Mouse (Mus musculus): Measurements from ENCODE around the gene St13. TPM values are rescaled to one million over a fixed set of nuclear protein-coding genes. Genes with fewer than 3 reads are reported as not detected.

Gene St13
- polyA plus RNA-seq, 1 experiment from 2014 or later: 159 TPM

DNA sequence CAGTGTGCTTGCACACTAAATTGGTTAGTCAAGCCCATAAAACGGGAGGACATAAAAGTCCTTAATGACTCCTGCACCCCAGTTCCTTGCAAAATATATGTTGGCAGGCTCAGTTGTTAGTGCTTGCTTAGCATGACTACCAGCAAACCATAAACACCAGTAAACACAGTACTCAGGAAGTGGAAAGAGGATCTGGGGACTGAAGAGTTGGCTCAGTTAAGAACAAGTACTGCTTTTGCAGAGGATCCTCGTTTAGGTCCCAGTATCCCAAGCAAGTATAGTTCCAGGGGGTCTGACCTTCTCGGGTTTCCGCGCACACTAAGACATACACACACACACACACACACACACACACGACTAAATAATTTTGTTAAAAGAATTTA is 38.9 kb downstream of the St13 start:
- Histone ChIP-seq H3K36me3 (ENCODE audit: control insufficient read depth, insufficient read depth, low read length) (peaks cover 14% of the 10 kb centered on the region), H3K4me1 (replicated peaks; ENCODE audit: control insufficient read depth, insufficient read depth, low read length) (peaks cover 30% of the 10 kb centered on the region), H3K4me3 (ENCODE audit: low read depth, low read length) (peak overlapping the region; percentile 73), H3K27me3 (replicated peaks; ENCODE audit: control insufficient read depth, insufficient read depth, low read length) (no peaks in the 10 kb centered on the region), H3K9ac (ENCODE audit: low read depth, low read length) (peak overlapping the region; percentile 47), H3K27ac (ENCODE audit: low read depth, low read length) (peak overlapping the region; percentile 75), H3K9me3 (ENCODE audit: control insufficient read depth, low read length) (no peaks in the 10 kb centered on the region), H3K4me2 (peak overlapping the region; percentile 90)
- ATAC-seq (replicated peaks; ENCODE audit: low FRiP score): peak; percentile 56
- 35% methylated on average over 6 of the region's 6 CpGs for WGBS
- no peak for DNase-seq (ENCODE audit: low spot score)

DNA sequence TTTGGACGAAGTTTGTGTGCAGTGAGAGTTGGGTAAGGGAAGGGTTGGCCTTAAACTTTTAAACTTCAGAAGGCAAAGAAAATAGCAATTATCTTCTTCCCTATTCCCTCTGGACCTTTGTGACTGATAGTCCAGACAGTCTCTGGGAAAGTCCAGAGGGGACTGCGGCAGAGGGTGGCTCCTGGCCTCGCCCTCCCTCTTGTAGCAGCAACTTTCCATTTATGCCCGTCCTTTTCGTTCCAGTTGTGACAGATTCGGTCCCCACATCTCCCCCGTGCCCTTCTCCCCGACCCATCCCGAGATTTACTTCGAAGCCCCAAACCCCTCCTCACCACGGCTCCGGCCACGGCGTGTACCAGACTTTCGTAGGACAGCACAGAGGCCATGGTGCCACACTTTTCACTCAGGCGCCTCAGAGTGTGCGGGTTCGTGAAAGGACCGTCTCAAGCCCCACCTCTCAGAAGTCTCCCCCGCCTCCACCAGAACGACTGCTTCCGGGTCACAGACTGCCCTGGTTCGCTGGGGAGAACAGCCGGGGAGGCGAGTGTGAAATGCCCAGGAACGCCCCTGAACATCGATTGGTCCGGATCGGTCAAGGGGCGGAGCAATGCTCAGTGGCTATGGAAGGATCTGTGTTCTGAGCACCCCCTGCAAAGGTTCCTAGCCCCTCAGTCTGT is 39.4 kb downstream of the St13 start, which contains the start of gene Slc25a17:
TSS of gene Slc25a17 (minus strand) at position 468 of the 677 bp plus-strand sequence.
- peak within 1 kb of the TSS; percentile 69 for H3K9ac ChIP-seq (ENCODE audit: low read depth, low read length)
- H3K36me3 ChIP-seq (ENCODE audit: control insufficient read depth, insufficient read depth, low read length): peaks cover 10% of the 10 kb centered on the region
- DNase-seq (ENCODE audit: low spot score): peak; percentile 91
- H3K4me3 ChIP-seq (ENCODE audit: low read depth, low read length): peak within 1 kb of the TSS; percentile 73
- H3K9me3 ChIP-seq (ENCODE audit: control insufficient read depth, low read length): no peaks in the 10 kb centered on the region
- peak; percentile 97 for ATAC-seq (replicated peaks; ENCODE audit: low FRiP score)
- under 1% methylated on average over 30 of the region's 30 CpGs for WGBS
- H3K27ac ChIP-seq (ENCODE audit: low read depth, low read length): peak within 1 kb of the TSS; percentile 80
- H3K27me3 ChIP-seq (replicated peaks; ENCODE audit: control insufficient read depth, insufficient read depth, low read length): no peaks in the 10 kb centered on the region
- peak within 1 kb of the TSS; percentile 90 for H3K4me2 ChIP-seq
- peaks cover 28% of the 10 kb centered on the region for H3K4me1 ChIP-seq (replicated peaks; ENCODE audit: control insufficient read depth, insufficient read depth, low read length)

DNA sequence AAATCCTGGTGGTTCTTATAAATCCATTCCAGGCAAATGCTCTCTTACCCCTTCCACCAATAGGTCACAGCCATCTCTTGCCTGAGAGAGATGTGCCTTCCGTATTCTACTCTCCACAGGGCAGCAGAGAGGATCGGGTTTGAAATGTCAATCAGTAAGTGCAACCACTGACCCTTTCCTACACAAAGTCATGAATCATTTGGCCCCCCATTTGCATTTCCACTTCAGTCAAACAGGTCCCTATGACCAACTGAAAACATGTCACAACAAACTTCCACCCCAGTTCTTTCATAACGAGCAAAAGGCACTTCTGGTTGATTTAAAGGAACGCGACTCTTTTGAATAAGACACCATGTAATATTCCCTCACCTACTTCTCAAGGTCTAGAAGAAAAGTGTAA is 40.5 kb downstream of the St13 start:
- H3K4me2 ChIP-seq: peak overlapping the region; percentile 90
- ATAC-seq (replicated peaks; ENCODE audit: low FRiP score): no peak
- DNase-seq (ENCODE audit: low spot score): no peak
- no peaks in the 10 kb centered on the region for H3K27me3 ChIP-seq (replicated peaks; ENCODE audit: control insufficient read depth, insufficient read depth, low read length)
- H3K36me3 ChIP-seq (ENCODE audit: control insufficient read depth, insufficient read depth, low read length): peaks cover 7% of the 10 kb centered on the region
- no peaks in the 10 kb centered on the region for H3K9me3 ChIP-seq (ENCODE audit: control insufficient read depth, low read length)
- H3K4me1 ChIP-seq (replicated peaks; ENCODE audit: control insufficient read depth, insufficient read depth, low read length): peaks cover 28% of the 10 kb centered on the region
- 88% methylated on average over 5 of the region's 5 CpGs for WGBS
- peak overlapping the region; percentile 73; the same call in 1 of the 2 replicates for H3K4me3 ChIP-seq (ENCODE audit: low read depth, low read length)
- no peak overlapping the region for H3K27ac ChIP-seq (ENCODE audit: low read depth, low read length)
- no peak overlapping the region for H3K9ac ChIP-seq (ENCODE audit: low read depth, low read length)

DNA sequence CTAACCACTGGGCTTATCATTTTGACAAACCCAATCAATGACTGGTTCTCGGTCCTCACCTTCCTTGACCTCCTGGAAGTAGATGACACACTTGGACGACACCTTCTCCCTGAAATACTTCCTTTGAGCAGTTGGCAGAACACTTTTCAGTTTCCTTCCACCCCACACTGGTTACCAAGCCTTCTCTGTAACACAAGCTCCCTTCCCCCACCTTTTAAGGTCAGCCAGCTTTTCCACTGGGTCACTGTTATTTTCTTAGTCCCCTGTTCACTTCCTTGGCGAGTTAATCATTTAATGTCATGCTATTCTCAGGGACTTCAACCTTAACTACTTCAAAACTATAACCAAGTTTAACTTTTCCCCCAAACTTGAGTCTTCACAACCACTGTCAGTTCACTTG is 40.9 kb downstream of the St13 start:
- Histone ChIP-seq H3K9me3 (ENCODE audit: control insufficient read depth, low read length) (no peaks in the 10 kb centered on the region), H3K4me3 (ENCODE audit: low read depth, low read length) (no peak overlapping the region), H3K36me3 (ENCODE audit: control insufficient read depth, insufficient read depth, low read length) (peaks cover 5% of the 10 kb centered on the region), H3K9ac (ENCODE audit: low read depth, low read length) (no peak overlapping the region), H3K27me3 (replicated peaks; ENCODE audit: control insufficient read depth, insufficient read depth, low read length) (no peaks in the 10 kb centered on the region), H3K4me2 (peak overlapping the region; percentile 90), H3K27ac (ENCODE audit: low read depth, low read length) (no peak overlapping the region), H3K4me1 (replicated peaks; ENCODE audit: control insufficient read depth, insufficient read depth, low read length) (peaks cover 28% of the 10 kb centered on the region)
- WGBS: 69% methylated on average over 3 of the region's 3 CpGs
- ATAC-seq (replicated peaks; ENCODE audit: low FRiP score) (no peak), DNase-seq (ENCODE audit: low spot score) (no peak)

DNA sequence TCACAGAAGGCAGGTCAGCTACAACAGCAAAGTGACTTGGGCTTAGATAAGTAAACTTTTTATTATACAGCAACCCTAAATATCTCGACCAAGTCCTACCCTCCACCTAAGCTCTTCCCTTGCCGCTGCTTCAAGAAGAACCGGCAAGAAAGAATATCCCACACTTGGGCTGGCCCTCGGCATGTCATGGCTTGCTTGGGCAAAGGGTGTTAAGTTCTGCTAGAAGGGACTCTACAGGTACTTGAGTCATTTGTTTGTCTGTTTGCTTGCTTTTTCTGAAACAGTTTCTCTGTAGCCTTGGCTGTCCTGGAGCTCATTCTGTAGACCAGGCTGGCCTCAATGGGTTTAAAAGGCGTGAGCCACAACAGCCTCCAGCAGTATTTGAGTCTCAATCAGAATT is 42.9 kb downstream of the St13 start:
- H3K9me3 ChIP-seq (ENCODE audit: control insufficient read depth, low read length): no peaks in the 10 kb centered on the region
- no peaks in the 10 kb centered on the region for H3K27me3 ChIP-seq (replicated peaks; ENCODE audit: control insufficient read depth, insufficient read depth, low read length)
- no peak overlapping the region for H3K27ac ChIP-seq (ENCODE audit: low read depth, low read length)
- DNase-seq (ENCODE audit: low spot score) (no peak), ATAC-seq (replicated peaks; ENCODE audit: low FRiP score) (no peak)
- no peak overlapping the region for H3K4me2 ChIP-seq
- no peaks in the 10 kb centered on the region for H3K36me3 ChIP-seq (ENCODE audit: control insufficient read depth, insufficient read depth, low read length)
- WGBS: 52% methylated on average over 5 of the region's 5 CpGs
- no peak overlapping the region for H3K9ac ChIP-seq (ENCODE audit: low read depth, low read length)
- peaks cover 20% of the 10 kb centered on the region for H3K4me1 ChIP-seq (replicated peaks; ENCODE audit: control insufficient read depth, insufficient read depth, low read length)
- no peak overlapping the region for H3K4me3 ChIP-seq (ENCODE audit: low read depth, low read length)

DNA sequence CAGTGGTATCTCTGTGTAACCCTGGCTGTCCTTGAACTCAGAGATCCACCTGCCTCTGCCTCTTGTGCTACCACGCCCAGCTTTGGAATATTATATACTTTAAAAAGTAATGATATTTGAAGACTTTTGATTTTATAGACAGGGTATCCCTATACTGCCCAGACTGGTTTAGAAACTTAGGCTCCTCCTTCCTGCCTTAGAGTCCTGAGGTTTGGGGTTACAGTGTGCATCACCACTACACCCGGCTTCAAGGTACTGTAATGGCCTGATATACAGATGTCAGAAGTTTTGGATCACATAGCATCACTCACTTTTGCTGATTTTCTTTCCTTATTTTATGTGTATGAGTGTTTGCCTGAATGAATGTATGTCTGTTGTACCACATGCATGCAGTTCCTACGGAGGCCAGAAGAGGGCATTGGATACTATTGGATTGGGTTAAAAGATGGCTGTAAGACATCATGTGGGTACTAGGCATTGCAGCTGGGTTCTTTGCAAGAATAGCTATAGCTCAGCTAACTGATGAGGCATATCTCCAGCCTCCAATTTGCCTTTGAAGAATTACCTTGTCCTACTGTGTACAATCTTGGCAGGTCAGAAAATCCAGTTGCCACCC is 44.6 kb downstream of the St13 start:
- DNase-seq (ENCODE audit: low spot score) (peak; percentile 45), ATAC-seq (replicated peaks; ENCODE audit: low FRiP score) (0 out of 2 replicates have a peak, but pooled peaks have one; percentile 43)
- H3K27me3 ChIP-seq (replicated peaks; ENCODE audit: control insufficient read depth, insufficient read depth, low read length): no peaks in the 10 kb centered on the region
- H3K36me3 ChIP-seq (ENCODE audit: control insufficient read depth, insufficient read depth, low read length): no peaks in the 10 kb centered on the region
- H3K4me1 ChIP-seq (replicated peaks; ENCODE audit: control insufficient read depth, insufficient read depth, low read length): peaks cover 13% of the 10 kb centered on the region
- 54% methylated on average over 3 of the region's 3 CpGs for WGBS
- no peak overlapping the region for H3K27ac ChIP-seq (ENCODE audit: low read depth, low read length)
- H3K9ac ChIP-seq (ENCODE audit: low read depth, low read length): no peak overlapping the region
- H3K9me3 ChIP-seq (ENCODE audit: control insufficient read depth, low read length): no peaks in the 10 kb centered on the region
- H3K4me3 ChIP-seq (ENCODE audit: low read depth, low read length): no peak overlapping the region
- H3K4me2 ChIP-seq: no peak overlapping the region

DNA sequence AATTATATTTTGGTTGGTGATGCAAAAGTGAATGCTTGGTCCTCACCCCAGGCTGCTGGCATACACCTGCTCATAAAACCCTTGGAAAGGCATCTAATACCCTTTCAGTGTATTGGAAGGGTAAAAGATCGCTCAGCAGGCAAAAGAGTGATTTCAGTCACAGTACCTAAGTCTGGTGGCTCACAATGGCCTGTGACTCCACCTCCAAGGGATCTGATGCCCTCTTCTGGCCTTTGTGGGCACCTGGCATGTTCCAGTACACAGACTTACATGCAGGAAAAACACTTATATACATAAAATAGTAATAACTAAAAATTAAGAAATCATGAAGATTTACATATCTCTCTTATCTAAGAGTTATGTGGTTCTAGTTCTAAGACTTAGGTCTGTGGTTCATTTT is 47.2 kb downstream of the St13 start:
- DNase-seq (ENCODE audit: low spot score): no peak

DNA sequence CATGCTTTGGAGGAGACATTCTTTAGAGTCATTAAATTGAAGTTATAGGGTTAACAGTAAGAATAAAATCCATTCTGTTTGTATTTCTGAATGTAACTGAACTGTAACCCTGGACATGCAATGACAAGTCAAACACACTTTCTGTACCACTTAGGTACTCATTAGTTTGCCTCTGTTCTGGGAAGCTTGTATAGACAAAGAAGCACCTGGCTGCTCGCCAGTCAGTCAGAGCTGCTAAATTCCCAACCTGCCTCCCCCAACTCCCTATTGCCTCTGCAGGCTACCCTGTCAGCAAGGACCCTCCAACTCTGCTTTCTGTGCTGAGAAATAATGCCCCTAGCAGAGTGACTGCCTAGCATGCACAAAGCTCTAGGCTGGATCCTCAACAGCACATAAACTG is 49.5 kb downstream of the St13 start:
- Histone ChIP-seq H3K4me1 (replicated peaks; ENCODE audit: control insufficient read depth, insufficient read depth, low read length) (no peaks in the 10 kb centered on the region), H3K27me3 (replicated peaks; ENCODE audit: control insufficient read depth, insufficient read depth, low read length) (no peaks in the 10 kb centered on the region), H3K27ac (ENCODE audit: low read depth, low read length) (no peak overlapping the region), H3K4me2 (no peak overlapping the region), H3K9me3 (ENCODE audit: control insufficient read depth, low read length) (no peaks in the 10 kb centered on the region), H3K9ac (ENCODE audit: low read depth, low read length) (no peak overlapping the region), H3K4me3 (ENCODE audit: low read depth, low read length) (no peak overlapping the region), H3K36me3 (ENCODE audit: control insufficient read depth, insufficient read depth, low read length) (no peaks in the 10 kb centered on the region)
- WGBS: 42% methylated on average over 1 of the region's 1 CpGs
- DNase-seq (ENCODE audit: low spot score): no peak
- ATAC-seq (replicated peaks; ENCODE audit: low FRiP score): no peak

More for the DNA sequence above, 47.2 kb downstream of the St13 start:
- Histone ChIP-seq H3K36me3 (ENCODE audit: control insufficient read depth, insufficient read depth, low read length) (no peaks in the 10 kb centered on the region), H3K9ac (ENCODE audit: low read depth, low read length) (no peak overlapping the region), H3K27me3 (replicated peaks; ENCODE audit: control insufficient read depth, insufficient read depth, low read length) (no peaks in the 10 kb centered on the region), H3K4me2 (no peak overlapping the region), H3K4me1 (replicated peaks; ENCODE audit: control insufficient read depth, insufficient read depth, low read length) (no peaks in the 10 kb centered on the region), H3K27ac (ENCODE audit: low read depth, low read length) (no peak overlapping the region), H3K9me3 (ENCODE audit: control insufficient read depth, low read length) (no peaks in the 10 kb centered on the region), H3K4me3 (ENCODE audit: low read depth, low read length) (no peak overlapping the region)
- 59% methylated on average over 1 of the region's 1 CpGs for WGBS
- ATAC-seq (replicated peaks; ENCODE audit: low FRiP score): no peak

DNA sequence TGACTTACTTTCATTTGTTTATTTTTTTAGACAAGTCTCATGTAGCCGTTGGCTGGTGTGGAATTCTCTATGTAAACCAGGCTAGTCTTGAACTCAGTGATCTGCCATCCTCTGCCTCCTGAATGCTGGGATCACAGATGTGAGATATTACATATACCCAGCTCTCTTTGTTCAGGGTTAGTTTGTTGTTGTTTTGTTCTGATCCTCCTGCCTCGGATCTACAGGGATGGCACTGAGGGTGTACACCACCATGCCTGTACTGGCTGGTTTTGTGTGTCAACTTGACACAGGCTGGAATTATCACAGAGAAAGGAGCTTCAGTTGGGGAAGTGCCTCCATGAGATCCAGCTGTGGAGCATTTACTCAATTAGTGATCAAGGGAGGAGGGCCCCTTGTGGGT is 51.5 kb downstream of the St13 start:
- Histone ChIP-seq H3K27ac (ENCODE audit: low read depth, low read length) (no peak overlapping the region), H3K4me2 (no peak overlapping the region), H3K27me3 (replicated peaks; ENCODE audit: control insufficient read depth, insufficient read depth, low read length) (no peaks in the 10 kb centered on the region), H3K9ac (ENCODE audit: low read depth, low read length) (no peak overlapping the region), H3K4me1 (replicated peaks; ENCODE audit: control insufficient read depth, insufficient read depth, low read length) (no peaks in the 10 kb centered on the region), H3K4me3 (ENCODE audit: low read depth, low read length) (no peak overlapping the region), H3K36me3 (ENCODE audit: control insufficient read depth, insufficient read depth, low read length) (no peaks in the 10 kb centered on the region), H3K9me3 (ENCODE audit: control insufficient read depth, low read length) (no peaks in the 10 kb centered on the region)
- DNase-seq (ENCODE audit: low spot score) (no peak), ATAC-seq (replicated peaks; ENCODE audit: low FRiP score) (no peak)
- 67% methylated on average over 2 of the region's 2 CpGs for WGBS

Data from liver, embryonic 11.5 days (tissue).